Mouse (Mus musculus): Measurements from ENCODE around the gene Arfrp1.

GRCm38 (mm10) chr2:181385885-181386284 lies 20.7 kb upstream of the Arfrp1 start:
- TF ChIP-seq CTCF (conservative IDR thresholded peaks at IDR 0.05 in 1 of 2, IDR thresholded peaks at IDR 0.05 in 1 of 2; ENCODE audit: low read depth in 2 of 2, low read length in 2 of 2) (no peak), CHD2 (IDR thresholded peaks at IDR 0.05; ENCODE audit: low read length) (no peak), MAX (IDR thresholded peaks at IDR 0.05; ENCODE audit: low read length) (no peak), POLR2AphosphoS2 (IDR thresholded peaks at IDR 0.05; ENCODE audit: low read depth, low read length) (no peak), USF1 (IDR thresholded peaks at IDR 0.05; ENCODE audit: low read depth, low read length) (no peak), ZC3H11A (IDR thresholded peaks at IDR 0.05; ENCODE audit: low read depth, low read length) (no peak), MYC (IDR thresholded peaks at IDR 0.05; ENCODE audit: low read depth, low read length) (no peak), MXI1 (IDR thresholded peaks at IDR 0.05; ENCODE audit: low read depth, low read length) (no peak), TCF12 (IDR thresholded peaks at IDR 0.05; ENCODE audit: low read depth, low read length) (no peak), POLR2A (IDR thresholded peaks at IDR 0.05; ENCODE audit: low read depth, low read length) (no peak)

Measured in CH12.LX (cell line).